Mouse (Mus musculus) hematopoietic stem cell, adult 5-6 weeks (primary cell): Measurements from ENCODE around the gene Gm5478. TPM values are rescaled to one million over a fixed set of nuclear protein-coding genes. Genes with fewer than 3 reads are reported as not detected.
"Not testable (repeated sequence)": the region's sequence is repeated elsewhere in the genome, so short reads cannot be mapped to it uniquely, and the experiment has no call there.

ENCODE experiments used
- ATAC-seq, 2 experiments: fragments of 125-278 bp in 1 of 2; replicated peaks in 1 of 2; 2 replicates each; pipeline ENCODE4 v1.8.0; 2016 to 2017; ENCODE audit warnings: inconsistent platforms in 2 of 2, mild to moderate bottlenecking in 2 of 2, moderate number of reproducible peaks in 2 of 2, low read depth in 1 of 2, moderate TSS enrichment in 1 of 2; ENCODE audit not compliant: low FRiP score in 2 of 2, poor library complexity in 2 of 2, severe bottlenecking in 2 of 2, insufficient read depth in 1 of 2, low TSS enrichment in 1 of 2
- total RNA-seq: library from RNA; stranded (forward); fragments of 172-1452, 232-1000 nt; gene quantifications from 2 replicates; pipeline ENCODE4 v1.2.3, GENCODE M21; 2017

Gene Gm5478
- 0.10 TPM in 1 of 2 replicates, not detected in the other for total RNA-seq

- no peak for ATAC-seq
These were observed at the start of gene Gm5478 for GRCm38 (mm10) chr15:101647280-101647679. Gene Gm5478, minus strand, starts transcription at chr15:101647380.

- no peak for ATAC-seq
These were observed 47.0 kb upstream of the Gm5478 start, which contains the start of gene Krt6a for GRCm38 (mm10) chr15:101694207-101694606. Gene Krt6a, minus strand, starts transcription at chr15:101694307.

GRCm38 (mm10) chr15:101690460-101690859, 43.3 kb upstream of the Gm5478 start:
- not testable (repeated sequence) for ATAC-seq

- no peak for ATAC-seq
These were observed 41.0 kb upstream of the Gm5478 start for GRCm38 (mm10) chr15:101688161-101688560.

- no peak for ATAC-seq
These were observed 33.0 kb upstream of the Gm5478 start, which contains the start of gene Krt6b for GRCm38 (mm10) chr15:101680187-101680586. Gene Krt6b, minus strand, starts transcription at chr15:101680287.

- no peak for ATAC-seq
These were observed 28.8 kb upstream of the Gm5478 start for GRCm38 (mm10) chr15:101675978-101676377.

GRCm38 (mm10) chr15:101652736-101653265, 5.6 kb upstream of the Gm5478 start:
- no peak for ATAC-seq

GRCm38 (mm10) chr15:101627884-101628283, 19.3 kb downstream of the Gm5478 start, which contains the start of gene Gm5414:
Gene Gm5414, minus strand, starts transcription at chr15:101628188.
- ATAC-seq: no peak

- ATAC-seq: no peak
These were observed 48.1 kb downstream of the Gm5478 start for GRCm38 (mm10) chr15:101599123-101599522.

Other genes with a start within 250 kb of the Gm5478 start
- gene Krt7, start 236.3 kb downstream of the Gm5478 start, total RNA-seq: 11.5 and 13.9 TPM in 2 replicates
- 0.44 TPM in 1 of 2 replicates, not detected in the other for gene Krt87, start 208.6 kb downstream of the Gm5478 start, total RNA-seq
- gene Krt88, start 199.6 kb downstream of the Gm5478 start, total RNA-seq: not detected in 2 replicates
- not detected in 2 replicates for gene Krt81, start 183.6 kb downstream of the Gm5478 start, total RNA-seq
- gene Krt86, start 173.9 kb downstream of the Gm5478 start, total RNA-seq: not detected in 2 replicates
- 0.56 TPM in 1 of 2 replicates, not detected in the other for gene Krt83, start 155.9 kb downstream of the Gm5478 start, total RNA-seq
- not detected in 2 replicates for gene Gm49425, start 130.1 kb downstream of the Gm5478 start, total RNA-seq
- gene Krt84, start 114.6 kb downstream of the Gm5478 start, total RNA-seq: not detected in 2 replicates
- gene Krt82, start 96.7 kb downstream of the Gm5478 start, total RNA-seq: not detected in 2 replicates
- gene Krt90, start 84.4 kb downstream of the Gm5478 start, total RNA-seq: not detected in 2 replicates
- gene Krt75, start 73.5 kb downstream of the Gm5478 start, total RNA-seq: not detected in 2 replicates
- not detected in 2 replicates for gene Gm5414, start 19.2 kb downstream of the Gm5478 start, total RNA-seq
- not detected in 2 replicates for gene Krt6b, start 32.9 kb upstream of the Gm5478 start, total RNA-seq
- not detected in 2 replicates for gene Krt6a, start 46.9 kb upstream of the Gm5478 start, total RNA-seq
- not detected in 2 replicates for gene Krt5, start 65.5 kb upstream of the Gm5478 start, total RNA-seq
- not detected in 2 replicates for gene Krt71, start 95.7 kb upstream of the Gm5478 start, total RNA-seq
- gene Krt72, start 139.1 kb upstream of the Gm5478 start, total RNA-seq: not detected in 2 replicates
- not detected in 2 replicates for gene Krt73, start 155.0 kb upstream of the Gm5478 start, total RNA-seq
- not detected in 2 replicates for gene Krt2, start 170.8 kb upstream of the Gm5478 start, total RNA-seq
- gene Krt1, start 203.4 kb upstream of the Gm5478 start, total RNA-seq: not detected in 2 replicates
- gene Krt77, start 222.3 kb upstream of the Gm5478 start, total RNA-seq: not detected in 2 replicates
- gene Krt76, start 245.5 kb upstream of the Gm5478 start, total RNA-seq: not detected in 2 replicates